Mouse (Mus musculus) ES-E14 (cell line): ENCODE measurements around the gene Mrps18b.

ENCODE experiments used
- CHD2 ChIP-seq: IDR thresholded peaks from 2 replicates; pipeline ENCODE4 v1.6.1; 2014; ENCODE audit warnings: mild to moderate bottlenecking, low read depth, low read length, inconsistent platforms
- HCFC1 ChIP-seq: IDR thresholded peaks from 2 replicates; pipeline ENCODE4 v1.6.1; 2012; ENCODE audit warnings: low read length, inconsistent platforms, borderline replicate concordance; ENCODE audit not compliant: insufficient read depth

DNA sequence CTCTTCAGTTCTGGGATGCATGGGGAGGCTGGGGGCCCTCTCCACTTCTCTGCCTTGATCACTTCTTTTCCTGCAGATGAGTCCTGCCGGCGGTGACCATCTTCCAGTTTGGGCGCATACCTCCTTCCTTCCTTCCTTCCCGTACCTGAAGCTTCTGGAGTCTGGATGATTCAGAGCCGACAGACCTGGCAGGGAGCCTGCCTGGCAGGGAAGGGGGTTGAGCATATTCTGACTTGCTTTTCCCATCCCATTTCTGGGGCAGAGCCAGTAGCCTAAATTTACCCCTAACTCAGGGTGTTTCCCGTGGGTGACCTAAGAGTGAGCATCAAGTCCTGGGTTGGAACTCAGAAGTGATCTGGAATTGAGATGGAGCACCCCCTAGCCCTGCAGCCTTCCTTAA is 41.5 kb downstream of the Mrps18b start:
- no peak for TF ChIP-seq CHD2
- TF ChIP-seq HCFC1 = no peak
